Mouse (Mus musculus) retina, postnatal 7 days (tissue): ENCODE results near the gene Ccdc27.

ENCODE experiments used
- DNase-seq: peaks from one replicate; pipeline ENCODE4 v3.0.0-alpha.2; 2012; ENCODE audit warnings: low read depth, low spot score

The Ccdc27 gene

DNA sequence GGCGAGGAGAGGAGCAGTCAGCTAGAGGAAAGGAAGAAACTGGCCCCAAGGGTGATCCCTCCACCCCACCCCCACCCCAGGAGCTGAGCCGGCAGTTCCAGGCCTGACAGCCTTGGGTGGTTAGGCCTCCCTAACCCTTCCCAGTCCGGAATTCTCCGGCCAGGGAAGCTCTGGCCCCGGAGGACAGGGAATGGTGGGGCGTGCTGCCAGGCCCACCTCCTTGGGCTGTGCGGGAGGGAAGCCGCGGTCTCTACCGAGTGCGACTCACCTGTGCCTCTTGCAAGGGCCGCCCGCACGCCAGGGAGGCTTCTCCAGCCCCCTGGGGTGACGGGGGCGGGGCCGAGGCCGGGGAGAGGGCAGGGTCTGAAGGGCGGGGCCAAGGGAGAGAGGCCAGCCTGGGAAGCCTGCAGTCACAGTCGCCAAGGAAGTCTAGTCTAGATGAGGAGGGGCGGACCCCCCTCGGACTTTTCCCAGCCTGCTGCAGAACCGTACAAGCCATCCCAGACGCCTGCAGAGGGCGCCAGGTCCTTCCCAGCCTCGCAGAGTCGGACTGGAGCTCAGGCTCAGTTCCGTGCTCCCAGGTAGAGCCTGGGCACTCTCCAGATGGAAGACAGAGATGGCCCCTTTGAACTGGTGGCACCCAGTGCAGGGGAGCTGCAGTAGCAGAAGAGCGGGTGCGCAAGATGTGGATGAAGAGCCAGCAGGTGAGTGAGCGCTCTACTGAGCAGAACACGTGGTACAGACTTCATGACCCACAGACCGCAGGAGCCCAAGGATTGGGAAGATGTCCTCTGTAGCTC lies 16.6 kb downstream of the Ccdc27 start, which contains the start of gene Smim1:
Smim1 (minus strand) TSS at position 590 of the 800 bp plus-strand sequence.
- peak; percentile 50 for DNase-seq

DNA sequence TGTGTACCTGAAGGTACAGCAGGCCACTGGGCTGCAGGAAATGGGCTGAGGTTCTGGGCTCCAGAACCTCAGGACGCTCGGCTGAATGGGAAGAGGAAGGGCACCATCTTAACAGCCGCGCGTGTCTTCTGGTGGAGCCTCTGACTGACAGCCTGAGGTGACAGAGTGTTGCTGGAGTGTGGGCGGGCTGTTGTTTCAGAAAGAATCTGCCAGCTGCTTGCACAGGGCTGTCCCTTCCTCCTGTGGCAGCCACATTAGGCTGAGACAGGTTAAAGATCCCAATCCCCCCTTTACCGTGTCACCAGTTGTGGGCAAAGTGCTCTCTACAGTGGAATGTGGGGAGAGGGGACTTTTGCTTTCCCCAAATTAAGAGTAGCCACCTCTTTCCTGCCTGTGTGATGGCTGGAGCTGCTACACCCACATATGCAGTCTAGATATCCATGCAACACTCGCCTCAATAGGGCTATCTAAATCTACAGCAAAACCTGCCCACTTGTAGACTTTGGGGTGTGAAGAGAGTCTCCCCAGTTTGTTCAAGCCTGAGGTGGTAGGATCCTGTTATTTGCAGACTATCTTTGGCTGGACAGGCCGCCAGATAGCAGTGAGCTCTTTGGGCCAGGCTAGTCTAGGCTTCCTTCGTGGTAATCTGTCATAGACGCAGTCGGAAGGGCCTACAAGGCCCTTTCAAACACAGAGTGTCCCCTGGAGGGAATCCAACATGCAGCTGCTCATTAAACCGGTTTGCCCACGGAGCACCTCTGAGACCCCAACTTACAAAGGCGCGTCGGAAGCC lies 17.6 kb downstream of the Ccdc27 start:
- no peak for DNase-seq

DNA sequence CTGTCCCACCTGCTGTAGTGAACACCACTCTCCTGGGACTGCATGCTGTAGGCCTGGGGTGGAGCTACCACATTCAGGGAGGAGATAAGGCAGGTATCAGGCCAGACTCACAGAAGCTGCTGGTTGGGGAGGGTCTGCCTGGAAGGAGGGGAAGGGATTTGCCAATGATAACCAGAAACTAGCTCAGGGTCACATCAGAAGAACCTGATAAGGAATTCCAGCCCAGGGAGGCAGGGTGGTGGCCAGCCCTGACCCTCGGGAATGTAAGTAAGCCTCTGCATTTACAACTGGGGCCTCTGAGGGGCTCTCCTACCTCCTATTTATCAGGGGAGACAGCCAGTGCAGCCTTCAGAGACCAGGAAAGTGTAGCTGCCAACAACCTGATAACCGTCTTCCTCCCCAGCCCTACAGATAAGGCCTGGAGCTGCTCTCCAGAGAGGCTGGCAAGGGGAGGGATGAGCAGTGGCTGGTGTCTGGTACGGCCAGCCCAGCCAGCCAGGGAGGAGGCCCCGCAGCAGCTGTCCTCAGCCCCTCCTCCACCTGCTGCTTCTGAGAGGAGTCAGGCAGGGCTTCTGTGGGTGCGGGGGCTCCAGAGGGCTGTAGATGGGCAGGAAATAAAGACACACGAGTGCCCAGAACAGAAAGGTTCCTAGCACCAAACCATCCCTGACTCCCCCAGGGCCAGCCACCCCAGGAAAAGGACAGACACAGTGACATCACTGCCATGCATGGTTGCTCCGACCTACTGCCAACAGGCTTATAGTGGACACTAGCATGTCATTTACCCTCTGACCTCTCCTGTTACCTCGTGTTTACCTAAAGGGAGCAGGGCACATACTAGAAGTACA lies 18.5 kb downstream of the Ccdc27 start:
- DNase-seq: no peak

DNA sequence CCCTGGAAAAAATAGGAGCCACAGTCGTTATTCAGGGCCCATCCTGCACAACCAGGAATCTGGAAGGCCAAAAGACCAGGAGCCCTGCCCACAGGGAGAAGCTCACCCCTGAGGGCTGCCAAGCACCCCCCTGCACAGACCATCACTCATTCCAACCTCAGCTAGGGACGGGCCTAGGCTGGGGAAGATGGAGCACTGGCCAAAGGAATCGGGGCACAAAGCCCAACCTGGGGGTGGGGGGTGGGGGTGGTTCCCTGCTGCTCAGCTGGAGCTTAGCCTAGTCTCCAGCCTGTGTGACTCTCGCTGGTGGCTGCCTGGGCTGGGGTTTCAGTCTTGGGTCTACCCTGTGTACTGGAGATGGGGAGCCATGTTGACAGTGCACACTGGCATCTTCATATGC lies 19.6 kb downstream of the Ccdc27 start:
- DNase-seq: no peak

DNA sequence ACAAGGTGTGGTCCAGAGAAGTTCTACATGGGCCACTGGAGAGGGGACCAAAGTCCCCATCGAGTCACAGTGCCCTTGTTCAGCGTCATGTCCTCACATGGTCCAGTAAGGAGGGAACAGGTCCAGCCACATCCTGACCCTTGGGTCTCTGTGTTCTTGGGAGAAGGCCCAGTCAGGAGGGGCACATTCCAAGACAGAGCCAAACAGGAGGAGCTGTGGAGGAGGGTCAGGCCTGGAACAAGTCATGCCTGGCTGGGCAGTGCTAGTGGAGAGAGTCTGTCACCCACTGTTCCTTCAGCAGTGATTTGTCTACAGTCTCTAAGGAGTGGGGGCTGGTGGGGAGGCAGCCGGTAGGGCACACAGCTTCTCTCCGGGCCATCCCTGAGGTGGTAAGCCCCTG lies 20.1 kb downstream of the Ccdc27 start:
- DNase-seq: no peak

DNA sequence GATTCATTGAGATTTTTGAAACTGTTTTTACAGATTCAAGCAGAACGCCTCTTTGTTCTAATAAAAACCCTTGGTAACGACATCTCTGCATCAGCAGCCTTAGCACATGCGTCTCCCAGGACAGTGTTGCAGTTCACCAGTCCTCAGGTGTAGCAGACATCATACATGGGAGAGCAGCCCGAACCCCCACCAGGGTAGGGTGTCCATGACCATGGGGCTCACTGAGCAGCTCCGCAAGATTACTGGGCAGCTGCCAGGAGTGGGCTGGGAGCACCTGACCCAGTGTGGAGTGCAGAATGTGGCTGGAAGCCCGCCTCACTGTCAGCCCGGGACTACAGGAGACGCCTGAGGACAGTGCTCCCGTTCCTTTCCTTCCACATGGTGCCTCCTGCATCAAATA lies 21.0 kb downstream of the Ccdc27 start:
- DNase-seq: no peak

DNA sequence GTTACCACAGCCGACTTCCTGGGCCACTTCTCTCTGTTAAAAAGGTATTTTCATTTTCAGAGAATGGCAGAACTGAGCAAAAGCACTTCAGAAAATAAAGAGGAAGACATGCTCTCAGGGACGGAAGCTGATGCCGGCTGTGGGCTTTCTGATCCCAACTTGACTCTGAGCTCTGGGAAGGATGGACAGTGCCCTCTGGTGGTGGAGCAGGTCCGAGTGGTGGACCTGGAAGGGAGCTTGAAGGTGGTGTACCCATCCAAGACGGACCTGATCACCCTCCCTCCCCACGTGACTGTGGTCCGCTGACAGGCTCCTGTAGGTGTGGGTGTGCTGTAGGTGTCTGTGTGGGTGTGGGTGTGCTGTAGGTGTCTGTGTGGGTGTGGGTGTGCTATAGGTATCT lies 22.9 kb downstream of the Ccdc27 start:
- DNase-seq: no peak

DNA sequence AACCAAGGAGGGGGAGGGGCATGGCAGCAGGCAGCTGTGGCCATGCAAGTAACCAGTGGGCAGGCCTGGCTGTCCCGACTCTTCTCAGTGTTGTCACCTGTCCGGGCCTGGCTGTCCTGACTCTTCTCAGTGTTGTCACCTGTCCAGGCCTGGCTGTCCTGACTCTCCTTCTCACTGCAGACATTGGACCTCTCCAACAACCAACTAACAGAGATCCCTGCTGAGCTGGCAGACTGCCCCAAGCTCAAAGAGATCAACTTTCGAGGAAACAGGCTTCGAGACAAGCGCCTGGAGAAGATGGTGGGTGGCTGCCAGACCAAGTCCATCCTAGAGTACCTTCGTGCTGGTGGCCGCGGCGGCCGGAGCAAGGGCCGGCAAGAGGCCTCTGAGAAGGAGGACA lies 27.0 kb downstream of the Ccdc27 start:
- DNase-seq: no peak

DNA sequence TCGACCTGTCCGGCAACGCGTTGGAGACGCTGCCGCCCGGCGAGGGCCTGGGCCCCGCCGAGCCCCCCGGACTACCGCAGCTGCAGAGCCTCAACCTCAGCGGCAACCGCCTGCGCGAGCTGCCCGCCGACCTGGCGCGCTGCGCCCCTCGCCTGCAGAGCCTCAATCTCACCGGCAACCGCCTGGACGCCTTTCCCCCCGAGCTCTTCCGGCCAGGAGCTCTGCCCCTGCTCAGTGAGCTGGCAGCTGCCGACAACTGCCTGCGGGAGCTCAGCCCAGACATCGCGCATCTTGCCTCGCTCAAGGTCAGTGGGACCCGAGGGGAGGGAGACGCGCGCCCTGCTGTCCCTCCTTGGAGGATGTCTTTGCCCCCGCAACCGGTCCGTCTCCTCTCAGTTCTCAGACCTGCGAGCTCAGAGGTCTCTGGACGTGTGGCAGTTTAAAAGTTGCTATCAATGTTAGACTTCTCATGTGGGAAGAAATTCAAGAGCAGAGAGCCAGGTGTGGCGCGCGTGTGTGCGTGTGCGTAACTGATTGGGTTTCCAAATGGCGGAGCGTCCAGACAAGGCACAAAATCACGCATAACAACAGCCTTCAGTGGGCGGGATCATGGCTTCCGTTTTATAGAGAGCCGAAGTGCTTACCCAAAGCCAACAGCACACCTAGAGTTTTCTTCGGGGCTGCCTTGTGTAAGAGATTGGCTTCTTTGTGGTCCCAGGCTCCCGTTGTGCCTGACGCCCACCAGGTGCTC lies 30.2 kb downstream of the Ccdc27 start:
- no peak for DNase-seq

DNA sequence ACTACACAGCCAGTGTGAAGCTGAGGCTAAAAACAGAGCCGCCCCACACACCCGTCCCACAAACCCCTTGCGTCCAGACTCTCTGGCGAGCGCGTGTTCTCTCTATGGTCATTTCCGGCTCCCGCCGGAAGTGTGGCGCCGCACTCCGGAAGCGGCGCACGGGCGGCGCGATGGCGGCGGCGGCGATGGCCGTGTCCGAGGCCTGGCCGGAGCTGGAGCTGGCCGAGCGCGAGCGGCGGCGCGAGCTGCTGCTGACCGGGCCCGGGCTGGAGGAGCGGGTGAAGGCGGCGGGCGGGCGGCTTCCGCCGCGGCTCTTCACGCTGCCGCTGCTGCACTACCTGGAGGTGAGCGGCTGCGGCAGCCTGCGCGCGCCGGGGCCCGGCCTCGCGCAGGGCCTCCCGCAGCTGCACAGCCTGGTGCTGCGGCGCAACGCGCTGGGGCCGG lies 30.8 kb downstream of the Ccdc27 start, which contains the start of gene Lrrc47:
Lrrc47 (plus strand) TSS at position 86 of the 444 bp plus-strand sequence.
- peak; percentile 83 for DNase-seq

DNA sequence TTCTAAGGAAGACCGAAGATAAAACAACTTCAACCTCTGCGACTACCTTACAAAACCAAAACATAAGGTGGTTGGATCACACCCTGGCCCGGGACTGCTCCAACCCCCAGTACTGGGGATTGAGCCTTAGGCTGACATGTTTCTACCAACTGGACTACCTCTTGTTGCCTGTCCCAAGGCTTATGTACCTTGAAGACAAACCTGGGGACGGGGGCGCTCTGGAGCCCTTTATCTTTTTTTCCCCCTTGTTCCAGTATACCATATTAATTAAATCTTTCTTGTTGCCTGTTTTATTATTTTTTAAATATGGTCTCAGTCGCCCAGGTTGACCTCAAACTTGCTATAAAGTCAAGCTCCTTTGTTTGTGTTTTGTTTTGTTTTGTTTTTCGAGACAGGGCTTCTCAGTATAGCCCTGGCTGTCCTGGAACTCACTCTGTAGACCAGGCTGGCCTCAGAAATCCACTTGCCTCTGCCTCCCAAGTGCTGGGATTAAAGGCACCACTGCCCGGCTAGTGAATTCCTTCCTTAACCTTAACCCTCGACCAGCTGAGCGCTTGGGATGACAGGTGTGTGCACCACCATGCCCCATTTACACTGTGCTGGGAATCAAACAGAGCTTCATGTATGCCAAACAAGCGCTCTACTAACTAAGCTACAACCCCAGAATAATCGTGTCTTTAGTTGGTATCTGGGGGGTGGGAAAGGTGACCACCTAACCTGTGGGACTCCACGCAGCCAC lies 31.4 kb downstream of the Ccdc27 start:
- DNase-seq: no peak

DNA sequence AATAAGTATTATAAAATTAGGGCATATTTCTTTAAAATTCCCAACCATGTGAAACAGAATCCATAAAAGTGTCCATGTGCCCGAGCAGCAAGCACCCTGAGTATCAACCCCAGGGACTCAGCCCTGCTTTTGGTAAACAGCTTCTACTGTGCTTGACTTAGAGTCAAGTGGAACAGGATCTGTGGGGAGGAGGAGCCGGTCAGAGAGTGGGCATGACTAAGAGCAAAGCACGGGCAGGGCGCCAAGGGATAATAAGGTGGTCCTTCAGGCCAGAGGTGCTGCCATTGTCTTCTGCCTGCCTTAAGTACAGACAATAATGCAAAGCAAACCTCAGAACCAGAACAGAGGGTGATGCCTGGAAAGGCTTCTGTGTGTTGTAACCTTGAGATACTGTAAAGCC lies 34.7 kb downstream of the Ccdc27 start:
- DNase-seq: no peak

DNA sequence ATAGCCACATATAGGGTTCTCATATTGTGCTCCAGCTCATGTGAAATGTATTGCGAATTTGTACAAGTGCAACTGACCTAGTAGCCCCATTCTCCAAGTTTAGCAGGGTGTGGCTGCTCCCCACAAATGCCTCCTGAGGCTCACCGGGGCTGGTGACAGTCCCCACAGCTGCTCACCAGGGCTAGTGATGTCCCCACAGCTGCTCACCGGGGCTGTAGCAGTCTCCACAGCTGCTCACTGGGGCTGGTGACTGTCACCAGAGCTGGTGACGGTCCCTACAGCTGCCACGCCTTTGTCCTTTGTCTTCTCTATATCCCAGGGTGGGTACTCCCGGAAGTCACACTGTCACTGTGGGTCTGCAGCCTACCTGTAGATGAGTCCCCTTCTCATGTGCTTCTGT lies 36.2 kb downstream of the Ccdc27 start:
- DNase-seq: no peak

DNA sequence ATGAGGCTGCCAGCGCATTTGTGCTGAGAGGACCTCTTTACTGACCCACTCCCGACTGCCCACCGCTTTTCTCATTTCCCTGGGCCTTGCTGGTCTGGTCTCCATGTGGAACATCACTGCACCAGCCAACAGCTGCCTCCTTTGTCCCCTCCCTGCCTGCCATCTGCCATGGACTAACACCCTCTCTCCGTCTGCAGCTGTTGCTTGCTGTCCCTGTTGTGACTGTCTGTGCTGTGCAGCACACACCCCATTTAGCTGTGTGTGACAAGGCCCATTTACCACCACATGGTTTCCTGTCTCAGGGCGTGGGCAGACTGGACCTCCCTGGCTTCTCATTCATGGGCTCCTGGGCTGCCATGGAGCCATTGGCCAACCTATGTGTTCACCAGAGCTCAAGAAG lies 37.0 kb downstream of the Ccdc27 start:
- DNase-seq: no peak

DNA sequence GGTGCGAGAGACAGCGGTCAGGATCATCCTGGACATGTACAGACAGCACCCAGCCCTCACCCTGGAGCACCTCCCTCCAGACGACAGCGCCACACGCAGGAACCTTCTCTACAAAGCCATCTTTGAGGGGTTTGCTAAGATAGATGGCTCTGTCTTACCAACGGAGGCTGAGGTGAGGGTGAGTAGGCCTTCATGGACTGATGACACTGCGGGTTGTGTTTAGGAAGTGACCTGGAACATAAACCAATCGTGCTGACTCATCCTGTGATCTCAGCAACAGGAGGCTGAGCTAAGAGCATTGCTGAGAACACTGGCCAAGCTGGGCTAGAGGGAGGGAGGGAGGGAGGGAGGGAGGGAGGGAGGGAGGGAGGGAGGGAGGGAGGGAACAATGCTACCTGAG lies 49.0 kb downstream of the Ccdc27 start:
- DNase-seq: no peak

DNA sequence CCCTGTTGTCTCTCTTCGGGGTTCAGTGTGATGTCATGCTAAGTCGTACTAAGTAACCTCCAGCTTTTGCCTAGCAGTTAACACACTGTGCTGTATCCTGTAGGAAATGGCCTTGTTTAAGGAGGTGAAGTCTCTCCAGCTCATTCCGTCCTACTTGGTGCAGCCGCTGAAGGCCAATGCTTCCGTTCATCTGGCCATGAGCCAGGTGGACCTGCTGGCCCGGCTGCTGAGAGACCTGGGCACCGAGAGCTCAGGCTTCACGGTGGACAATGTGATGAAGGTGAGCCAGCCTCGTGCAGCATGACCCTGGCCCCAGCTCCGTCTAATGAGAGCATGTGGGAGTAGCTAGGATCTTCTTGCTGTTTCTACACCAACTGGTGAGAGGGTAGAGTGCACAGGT lies 49.8 kb downstream of the Ccdc27 start:
- no peak for DNase-seq

DNA sequence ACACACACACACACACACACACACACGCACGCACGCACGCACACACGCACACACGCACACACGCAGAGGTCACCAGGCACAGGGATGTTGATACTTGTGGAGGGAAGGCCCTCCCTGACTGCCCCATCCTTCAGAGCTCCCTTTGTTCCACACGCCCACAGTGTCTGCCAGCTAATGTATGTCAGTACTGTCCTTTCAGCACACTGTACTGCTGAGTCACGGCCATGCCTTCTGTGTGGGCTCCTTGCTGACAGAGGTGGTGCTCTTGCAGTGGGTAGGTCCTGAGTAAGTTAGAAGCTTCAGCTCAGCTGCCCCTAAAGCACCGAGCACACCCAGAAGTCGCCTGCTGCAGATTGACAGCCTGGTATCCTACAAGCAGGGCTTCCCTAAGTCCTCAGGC lies 62.0 kb downstream of the Ccdc27 start:
- no peak for DNase-seq

DNA sequence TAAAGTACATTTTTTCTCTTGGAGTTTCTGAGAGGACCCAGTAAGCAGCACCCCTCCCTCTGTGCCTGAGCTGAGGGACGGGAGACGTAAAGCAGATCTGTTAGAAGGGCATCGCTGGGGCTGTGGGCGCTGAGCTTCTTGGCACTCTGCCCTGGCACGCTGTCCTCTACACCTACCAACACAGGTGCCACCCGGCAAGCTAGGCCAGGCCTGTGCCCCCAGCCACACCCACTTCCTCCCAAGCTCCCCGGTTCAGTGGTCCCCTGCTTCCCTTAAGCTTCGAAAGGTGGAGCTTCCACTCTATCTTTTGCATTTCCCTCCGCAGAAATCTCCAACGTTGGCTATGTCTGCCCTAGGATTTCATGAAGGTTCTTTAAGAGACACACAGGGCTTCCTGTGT lies 63.2 kb downstream of the Ccdc27 start:
- DNase-seq: no peak
